In the genomic region with DNA sequence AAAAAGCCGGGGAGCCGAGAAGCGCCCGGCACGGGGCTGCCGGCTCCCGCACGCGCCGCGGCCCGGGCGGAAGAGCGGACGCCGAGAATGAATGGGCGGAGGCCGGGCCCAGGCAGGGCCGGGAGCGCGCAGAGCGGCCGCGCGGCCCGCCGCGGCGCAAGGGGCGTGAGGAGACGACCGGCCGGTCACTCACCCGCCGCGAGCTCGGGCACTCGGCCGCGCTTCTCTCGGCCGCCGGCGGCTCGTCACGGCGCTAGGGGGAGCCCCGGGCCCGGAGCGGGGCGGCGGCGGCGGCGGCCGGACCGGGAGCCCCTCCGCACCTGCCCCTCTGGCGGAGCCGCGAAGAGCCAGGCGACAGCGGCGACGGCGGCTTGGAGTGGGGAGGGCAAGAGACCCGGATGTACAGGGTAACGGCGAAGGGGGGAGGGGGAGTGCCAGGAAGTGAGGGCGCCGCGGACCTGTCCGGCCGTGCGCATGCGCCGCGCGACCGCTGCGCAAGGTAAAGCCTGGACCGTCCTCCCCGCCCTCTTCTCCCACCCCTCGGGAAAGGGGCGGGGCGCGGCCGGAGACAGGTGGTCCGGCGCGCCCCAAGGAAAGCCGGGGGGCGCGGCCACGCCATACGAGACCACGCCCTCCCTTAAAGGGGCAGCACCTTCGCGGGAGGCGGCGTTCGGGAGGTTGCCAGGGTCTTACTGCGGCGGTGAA, we compare ENCODE assay signal across 8 mouse cellular contexts.
DNase-seq lines count a peak whose midpoint lies in the region; ATAC-seq lines count a peak whose summit lies in the region.

No protein-coding gene starts in this region.

- H3K4me2 ChIP-seq in hindbrain, embryonic 13.5 days, result peak overlapping the region; percentile 76

- no peaks in the 10 kb centered on the region for H3K36me3 ChIP-seq in hindbrain, embryonic 13.5 days

- peak overlapping the region; percentile 97 for H3K9ac ChIP-seq in hindbrain, embryonic 13.5 days

- peak overlapping the region; percentile 80 for H3K4me3 ChIP-seq in hindbrain, embryonic 13.5 days

- H3K27ac ChIP-seq in hindbrain, embryonic 13.5 days, result peak overlapping the region; percentile 97

- H3K4me1 ChIP-seq in hindbrain, embryonic 13.5 days (replicated peaks), result peaks cover 29% of the 10 kb centered on the region

- ATAC-seq in hindbrain, embryonic 13.5 days (ENCODE audit: low FRiP score), result peak; percentile 97

- H3K27me3 ChIP-seq in hindbrain, embryonic 13.5 days, result no peaks in the 10 kb centered on the region; the same call in 1 of the 2 replicates

- no peaks in the 10 kb centered on the region for H3K9me3 ChIP-seq in hindbrain, embryonic 13.5 days

- under 1% methylated on average over 91 of the region's 104 CpGs for WGBS in hindbrain, embryonic 13.5 days

- peak; percentile 96 for DNase-seq in NIH3T3 (ENCODE audit: low read depth)
- peak; percentile 99 for DNase-seq in cerebellum, postnatal 10 days
- peak; percentile 82 to 85 for DNase-seq in frontal cortex, postnatal 14 days (ENCODE audit: low spot score in 2 of 2)
- DNase-seq in layer of hippocampus, postnatal 25 days (ENCODE audit: extremely low spot score in 1 of 2, low spot score in 1 of 2), result peak; percentile 80 to 83
- DNase-seq in lung, postnatal 25 days (ENCODE audit: low spot score), result peak; percentile 95
- peak; percentile 98 for DNase-seq in retina, embryonic 14.5 days (ENCODE audit: low spot score)
- DNase-seq in thymus, postnatal 4 days, result peak; percentile 93

Comparison
In these comparisons a context has a peak if more than half of its experiments do, and no peak if none do; other contexts are left out.
1. Peak in every context shown above with its lines: DNase-seq, ATAC-seq, H3K4me3 ChIP-seq and H3K27ac ChIP-seq.